Mouse (Mus musculus) embryonic facial prominence, embryonic 10.5 days (tissue): Measurements from ENCODE around the gene Smg7. TPM values are rescaled to one million over a fixed set of nuclear protein-coding genes. Genes with fewer than 3 reads are reported as not detected.
A peak's percentile ranks its signal among the peaks of the same experiment; 100 is the strongest.
"Not testable (repeated sequence)": the region's sequence is repeated elsewhere in the genome, so short reads cannot be mapped to it uniquely, and the experiment has no call there.

Experiments used
- DNase-seq: peaks from one replicate; pipeline ENCODE4 v3.0.0-alpha.2; 2017; ENCODE audit warnings: low spot score
- H3K27ac ChIP-seq: fragments of 300-500 bp; sonication (generic); replicated peaks from 2 replicates; pipeline ENCODE4 v1.5.1; 2016; ENCODE audit warnings: mild to moderate bottlenecking
- H3K27me3 ChIP-seq: fragments of 300-500 bp; sonication (generic); replicated peaks from 2 replicates; pipeline ENCODE4 v1.6.1; 2016; ENCODE audit warnings: low read depth, mild to moderate bottlenecking; ENCODE audit not compliant: poor library complexity, severe bottlenecking
- H3K36me3 ChIP-seq: fragments of 300-500 bp; sonication (generic); replicated peaks from 2 replicates; pipeline ENCODE4 v1.6.1; 2016; ENCODE audit warnings: mild to moderate bottlenecking, moderate library complexity
- H3K4me1 ChIP-seq: fragments of 300-500 bp; sonication (generic); 2 replicates; pipeline ENCODE4 v1.6.1; 2016
- H3K4me3 ChIP-seq: fragments of 300-500 bp; sonication (generic); 2 replicates; pipeline ENCODE4 v1.5.1; 2016; ENCODE audit warnings: mild to moderate bottlenecking, moderate library complexity
- H3K9me3 ChIP-seq: fragments of 300-500 bp; sonication (generic); 2 replicates; pipeline ENCODE4 v1.6.1; 2016; ENCODE audit warnings: mild to moderate bottlenecking
- WGBS: fragments of 180-500 bp; shearing (Covaris S2); methylation state at CpG from one replicate; pipeline ENCODE4 v1.1.7; 2016; 5-methylcytosine and 5-hydroxymethylcytosine counted together
- polyA plus RNA-seq: library from polyadenylated mRNA; unstranded; fragments of >200 nt; fragmentation: Nextera tagmentation; extraction: Ambion mirVana; gene quantifications from 2 replicates; pipeline ENCODE4 v1.2.1, GENCODE M21; 2016

The Smg7 gene
- polyA plus RNA-seq, 1 experiment from 2014 or later, result 40.3 TPM

GRCm38 (mm10) chr1:152902665-152903516, 445 bp upstream of the Smg7 start:
- peaks cover 31% of the 10 kb centered on the region for H3K4me1 ChIP-seq
- DNase-seq, result peak; percentile 99
- no peaks in the 10 kb centered on the region for H3K27me3 ChIP-seq
- peak overlapping the region; percentile 99 for H3K27ac ChIP-seq
- under 1% methylated on average over 68 of the region's 69 CpGs for WGBS
- no peaks in the 10 kb centered on the region for H3K9me3 ChIP-seq
- peak overlapping the region; percentile 97 for H3K4me3 ChIP-seq
- H3K36me3 ChIP-seq, result peaks cover 16% of the 10 kb centered on the region

- Histone ChIP-seq H3K36me3 (peaks cover 28% of the 10 kb centered on the region), H3K4me3 (peak overlapping the region; percentile 97), H3K27ac (peak overlapping the region; percentile 99), H3K27me3 (no peaks in the 10 kb centered on the region), H3K9me3 (no peaks in the 10 kb centered on the region), H3K4me1 (peaks cover 31% of the 10 kb centered on the region)
- 4% methylated on average over 6 of the region's 6 CpGs for WGBS
- DNase-seq, result no peak
These were observed 1.1 kb downstream of the Smg7 start for GRCm38 (mm10) chr1:152901419-152901764.

- not testable (repeated sequence) for H3K27me3 ChIP-seq, H3K9me3 ChIP-seq, H3K4me3 ChIP-seq, H3K27ac ChIP-seq, DNase-seq, H3K4me1 ChIP-seq
- H3K36me3 ChIP-seq, result peaks cover 29% of the 10 kb centered on the region
- 93% methylated on average over 4 of the region's 5 CpGs for WGBS
These were observed 14.4 kb downstream of the Smg7 start for GRCm38 (mm10) chr1:152888086-152888485.

- peaks cover 52% of the 10 kb centered on the region for H3K36me3 ChIP-seq
- no peaks in the 10 kb centered on the region for H3K4me1 ChIP-seq
- DNase-seq, result no peak
- no peak overlapping the region for H3K27ac ChIP-seq
- H3K4me3 ChIP-seq, result no peak overlapping the region
- no peaks in the 10 kb centered on the region for H3K9me3 ChIP-seq
- no peaks in the 10 kb centered on the region for H3K27me3 ChIP-seq
- WGBS, result 82% methylated on average over 3 of the region's 3 CpGs
These were observed 31.4 kb downstream of the Smg7 start for GRCm38 (mm10) chr1:152871031-152871430.

- Histone ChIP-seq H3K36me3 (peaks cover 53% of the 10 kb centered on the region), H3K4me3 (no peak overlapping the region), H3K27me3 (no peaks in the 10 kb centered on the region), H3K9me3 (no peaks in the 10 kb centered on the region), H3K4me1 (no peaks in the 10 kb centered on the region), H3K27ac (no peak overlapping the region)
- no peak for DNase-seq
- 93% methylated on average over 6 of the region's 6 CpGs for WGBS
These were observed 32.5 kb downstream of the Smg7 start for GRCm38 (mm10) chr1:152869901-152870300.

- WGBS, result 96% methylated on average over 2 of the region's 2 CpGs
- no peak overlapping the region for H3K27ac ChIP-seq
- H3K36me3 ChIP-seq, result peaks cover 98% of the 10 kb centered on the region
- no peaks in the 10 kb centered on the region for H3K27me3 ChIP-seq
- no peaks in the 10 kb centered on the region for H3K9me3 ChIP-seq
- H3K4me3 ChIP-seq, result no peak overlapping the region
- H3K4me1 ChIP-seq, result no peaks in the 10 kb centered on the region
- DNase-seq, result no peak
These were observed 55.6 kb downstream of the Smg7 start for GRCm38 (mm10) chr1:152846856-152847255.

GRCm38 (mm10) chr1:152845211-152845730, 57.2 kb downstream of the Smg7 start:
- H3K4me3 ChIP-seq, result no peak overlapping the region
- no peaks in the 10 kb centered on the region for H3K4me1 ChIP-seq
- peaks cover 98% of the 10 kb centered on the region for H3K36me3 ChIP-seq
- no peaks in the 10 kb centered on the region for H3K9me3 ChIP-seq
- no peak overlapping the region for H3K27ac ChIP-seq
- 88% methylated on average over 3 of the region's 3 CpGs for WGBS
- no peaks in the 10 kb centered on the region for H3K27me3 ChIP-seq
- DNase-seq, result no peak

GRCm38 (mm10) chr1:152844634-152845033, 57.8 kb downstream of the Smg7 start:
- H3K9me3 ChIP-seq, result no peaks in the 10 kb centered on the region
- peaks cover 100% of the 10 kb centered on the region for H3K36me3 ChIP-seq
- H3K27ac ChIP-seq, result no peak overlapping the region
- 93% methylated on average over 1 of the region's 1 CpGs for WGBS
- no peak overlapping the region for H3K4me3 ChIP-seq
- DNase-seq, result no peak
- H3K27me3 ChIP-seq, result no peaks in the 10 kb centered on the region
- H3K4me1 ChIP-seq, result no peaks in the 10 kb centered on the region

- no peaks in the 10 kb centered on the region for H3K4me1 ChIP-seq
- H3K27ac ChIP-seq, result no peak overlapping the region
- H3K36me3 ChIP-seq, result peaks cover 98% of the 10 kb centered on the region
- DNase-seq, result no peak
- no peak overlapping the region for H3K4me3 ChIP-seq
- no peaks in the 10 kb centered on the region for H3K9me3 ChIP-seq
- WGBS, result 94% methylated on average over 2 of the region's 2 CpGs
- no peaks in the 10 kb centered on the region for H3K27me3 ChIP-seq
These were observed 61.4 kb downstream of the Smg7 start for GRCm38 (mm10) chr1:152841057-152841456.

GRCm38 (mm10) chr1:152840343-152840742, 62.1 kb downstream of the Smg7 start:
- no peaks in the 10 kb centered on the region for H3K4me1 ChIP-seq
- no peaks in the 10 kb centered on the region for H3K9me3 ChIP-seq
- no peak for DNase-seq
- H3K27ac ChIP-seq, result no peak overlapping the region
- peaks cover 98% of the 10 kb centered on the region for H3K36me3 ChIP-seq
- no peak overlapping the region for H3K4me3 ChIP-seq
- 89% methylated on average over 3 of the region's 3 CpGs for WGBS
- H3K27me3 ChIP-seq, result no peaks in the 10 kb centered on the region

GRCm38 (mm10) chr1:152838841-152839240, 63.6 kb downstream of the Smg7 start:
- 90% methylated on average over 12 of the region's 12 CpGs for WGBS
- DNase-seq, result no peak
- Histone ChIP-seq H3K27me3 (no peaks in the 10 kb centered on the region), H3K9me3 (no peaks in the 10 kb centered on the region), H3K27ac (no peak overlapping the region), H3K4me1 (no peaks in the 10 kb centered on the region), H3K36me3 (peaks cover 91% of the 10 kb centered on the region), H3K4me3 (no peak overlapping the region)

GRCm38 (mm10) chr1:152838026-152838702, 64.3 kb downstream of the Smg7 start:
- Histone ChIP-seq H3K36me3 (peaks cover 90% of the 10 kb centered on the region), H3K27ac (no peak overlapping the region), H3K4me1 (no peaks in the 10 kb centered on the region), H3K9me3 (no peaks in the 10 kb centered on the region), H3K4me3 (no peak overlapping the region), H3K27me3 (no peaks in the 10 kb centered on the region)
- DNase-seq, result no peak
- 85% methylated on average over 11 of the region's 11 CpGs for WGBS

- WGBS, result 91% methylated on average over 3 of the region's 3 CpGs
- DNase-seq, result no peak
- Histone ChIP-seq H3K4me1 (no peaks in the 10 kb centered on the region), H3K9me3 (no peaks in the 10 kb centered on the region), H3K27ac (no peak overlapping the region), H3K4me3 (no peak overlapping the region), H3K27me3 (no peaks in the 10 kb centered on the region), H3K36me3 (peaks cover 77% of the 10 kb centered on the region)
These were observed 67.4 kb downstream of the Smg7 start for GRCm38 (mm10) chr1:152835061-152835460.
